Mouse (Mus musculus): ENCODE data around the gene Fbxo47. TPM values are rescaled to one million over a fixed set of nuclear protein-coding genes. Genes with fewer than 3 reads are reported as not detected.

Fbxo47 gene
- polyA plus RNA-seq, 1 experiment from 2014 or later = 0.29 TPM

DNA sequence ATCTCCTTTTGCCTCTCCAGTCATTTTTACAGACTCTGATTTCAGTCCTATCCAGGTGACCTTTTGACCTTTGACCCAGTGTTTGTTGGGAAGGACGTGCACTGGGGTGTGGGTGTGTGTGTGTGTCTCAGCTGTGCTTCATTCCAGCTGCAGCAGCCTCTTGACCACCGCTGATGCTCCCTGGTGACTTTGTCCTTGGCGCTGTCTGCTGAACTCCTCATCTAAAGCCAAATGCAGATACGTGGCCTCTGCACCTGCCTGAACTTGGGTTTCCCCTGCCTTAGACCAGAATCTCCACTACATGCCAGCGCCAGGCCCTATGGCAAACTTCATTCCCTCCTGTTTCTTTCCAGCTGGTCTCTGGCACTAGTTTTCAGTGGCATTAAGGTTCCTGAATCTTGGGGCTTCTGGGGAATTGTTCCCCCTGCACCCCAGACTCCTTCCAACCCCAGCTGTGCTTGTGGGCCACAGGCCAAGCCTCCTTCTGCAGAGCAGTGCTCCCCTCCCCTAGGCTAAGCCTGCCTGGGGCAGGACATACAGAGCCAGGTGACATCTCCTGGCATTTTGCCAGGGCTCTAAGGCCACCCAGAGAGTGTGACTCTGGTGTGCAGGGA, 75.2 kb downstream of the Fbxo47 start:
- 0 out of 2 replicates have a peak overlapping the region, but pooled peaks have one; percentile 41 for H3K9ac ChIP-seq (ENCODE audit: low read length)
- no peak for DNase-seq (ENCODE audit: low spot score)
- ATAC-seq (ENCODE audit: low FRiP score, low TSS enrichment) = no peak

DNA sequence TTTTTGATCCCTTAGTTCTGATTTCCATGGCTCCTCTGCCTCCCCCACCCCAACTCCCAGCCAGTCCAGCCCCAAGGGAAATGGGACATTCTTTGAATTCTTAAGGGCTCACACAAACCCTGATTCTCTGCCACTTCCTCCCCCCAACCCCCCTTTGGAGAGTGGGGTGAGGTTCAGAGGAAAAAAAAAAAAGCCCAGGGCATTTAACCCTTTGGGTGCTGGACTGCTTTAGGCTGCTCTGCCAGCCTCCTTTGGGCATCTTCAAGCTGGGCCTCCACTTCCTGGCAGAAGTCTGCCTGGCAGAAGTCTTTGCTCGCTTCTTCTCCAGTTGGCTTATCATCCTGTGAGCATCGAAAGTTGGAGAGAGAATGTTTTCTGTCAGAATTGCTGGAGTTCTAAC, 75.9 kb downstream of the Fbxo47 start:
- Histone ChIP-seq H3K27me3 (ENCODE audit: control insufficient read depth, insufficient read depth, low read length) (no peaks in the 10 kb centered on the region), H3K9me3 (ENCODE audit: control insufficient read depth, low read length) (no peaks in the 10 kb centered on the region), H3K4me3 (ENCODE audit: low read depth, low read length) (no peak overlapping the region), H3K9ac (ENCODE audit: low read length) (no peak overlapping the region), H3K36me3 (ENCODE audit: control insufficient read depth, insufficient read depth, low read length) (peaks cover 6% of the 10 kb centered on the region; the same call in 1 of the 2 replicates), H3K4me1 (replicated peaks; ENCODE audit: control insufficient read depth, insufficient read depth) (peaks cover 50% of the 10 kb centered on the region), H3K4me2 (replicated peaks; ENCODE audit: low read depth) (no peak overlapping the region), H3K27ac (replicated peaks) (peak overlapping the region; percentile 63)
- DNase-seq (ENCODE audit: low spot score) (no peak), ATAC-seq (ENCODE audit: low FRiP score, low TSS enrichment) (no peak)
- no peak for TF ChIP-seq CTCF (IDR thresholded peaks at IDR 0.05; ENCODE audit: low read depth)
- TF ChIP-seq EP300 (optimal IDR thresholded peaks at IDR 0.05) = peak; percentile 21
- 46% methylated on average over 2 of the region's 2 CpGs for WGBS

More for the DNA sequence above, 75.2 kb downstream of the Fbxo47 start:
- Histone ChIP-seq H3K36me3 (ENCODE audit: control insufficient read depth, insufficient read depth, low read length) (peaks cover 6% of the 10 kb centered on the region; the same call in 1 of the 2 replicates), H3K9me3 (ENCODE audit: control insufficient read depth, low read length) (no peaks in the 10 kb centered on the region), H3K27ac (replicated peaks) (peak overlapping the region; percentile 77; the same call in 1 of the 2 replicates), H3K4me1 (replicated peaks; ENCODE audit: control insufficient read depth, insufficient read depth) (peaks cover 50% of the 10 kb centered on the region), H3K4me3 (ENCODE audit: low read depth, low read length) (no peak overlapping the region), H3K27me3 (ENCODE audit: control insufficient read depth, insufficient read depth, low read length) (no peaks in the 10 kb centered on the region), H3K4me2 (replicated peaks; ENCODE audit: low read depth) (no peak overlapping the region)
- 37% methylated on average over 5 of the region's 5 CpGs for WGBS
- TF ChIP-seq CTCF (IDR thresholded peaks at IDR 0.05; ENCODE audit: low read depth) (no peak), EP300 (optimal IDR thresholded peaks at IDR 0.05) (no peak)

DNA sequence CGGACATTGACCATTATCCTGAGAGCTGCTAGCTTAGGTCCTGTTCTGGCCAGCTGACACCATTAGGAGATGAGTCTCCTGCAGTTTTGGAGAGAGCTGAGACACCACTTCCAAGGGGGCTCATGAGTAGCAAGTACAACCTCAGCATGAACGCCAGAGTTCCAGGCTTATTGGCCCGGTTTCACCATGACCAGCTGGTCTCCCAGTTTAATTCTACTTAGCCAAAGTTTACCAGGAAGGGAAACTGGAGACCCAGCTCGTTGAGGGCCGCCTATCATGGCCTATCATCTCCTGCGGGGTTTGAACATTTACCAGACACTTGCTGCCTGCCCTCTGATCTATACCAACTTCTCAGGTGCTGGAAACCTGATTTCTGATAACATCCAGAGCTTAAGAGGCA, 76.3 kb downstream of the Fbxo47 start:
- ATAC-seq (ENCODE audit: low FRiP score, low TSS enrichment) (no peak), DNase-seq (ENCODE audit: low spot score) (no peak)
- no peak for TF ChIP-seq CTCF (IDR thresholded peaks at IDR 0.05; ENCODE audit: low read depth)
- TF ChIP-seq EP300 (optimal IDR thresholded peaks at IDR 0.05) = no peak
- no peak overlapping the region for H3K4me3 ChIP-seq (ENCODE audit: low read depth, low read length)
- whole genome bisulfite sequencing = 21% methylated on average over 6 of the region's 6 CpGs
- no peak overlapping the region for H3K4me2 ChIP-seq (replicated peaks; ENCODE audit: low read depth)
- peaks cover 6% of the 10 kb centered on the region; the same call in 1 of the 2 replicates for H3K36me3 ChIP-seq (ENCODE audit: control insufficient read depth, insufficient read depth, low read length)
- no peaks in the 10 kb centered on the region for H3K27me3 ChIP-seq (ENCODE audit: control insufficient read depth, insufficient read depth, low read length)
- no peak overlapping the region for H3K9ac ChIP-seq (ENCODE audit: low read length)
- peak overlapping the region; percentile 63 for H3K27ac ChIP-seq (replicated peaks)
- H3K9me3 ChIP-seq (ENCODE audit: control insufficient read depth, low read length) = no peaks in the 10 kb centered on the region
- H3K4me1 ChIP-seq (replicated peaks; ENCODE audit: control insufficient read depth, insufficient read depth) = peaks cover 49% of the 10 kb centered on the region

DNA sequence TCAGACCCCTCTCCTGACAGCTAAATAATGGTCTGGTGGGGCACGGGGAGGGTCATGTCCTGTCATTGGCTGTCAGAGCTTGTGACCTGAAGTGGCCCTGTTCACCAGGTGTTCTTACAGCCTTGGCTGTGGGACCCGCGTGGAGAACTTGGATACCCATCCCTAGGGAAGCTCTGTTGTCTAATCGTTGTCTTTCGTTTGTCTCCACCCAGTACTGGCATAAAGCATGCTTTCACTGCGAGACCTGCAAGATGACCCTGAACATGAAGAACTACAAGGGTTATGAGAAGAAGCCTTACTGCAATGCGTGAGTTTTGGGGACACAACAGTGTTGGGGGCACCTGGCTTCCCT, 77.4 kb downstream of the Fbxo47 start:
- Histone ChIP-seq H3K4me1 (replicated peaks; ENCODE audit: control insufficient read depth, insufficient read depth) (peaks cover 49% of the 10 kb centered on the region), H3K27ac (replicated peaks) (peak overlapping the region; percentile 81), H3K27me3 (ENCODE audit: control insufficient read depth, insufficient read depth, low read length) (no peaks in the 10 kb centered on the region), H3K9me3 (ENCODE audit: control insufficient read depth, low read length) (no peaks in the 10 kb centered on the region), H3K4me3 (ENCODE audit: low read depth, low read length) (no peak overlapping the region), H3K4me2 (replicated peaks; ENCODE audit: low read depth) (peak overlapping the region; percentile 45), H3K36me3 (ENCODE audit: control insufficient read depth, insufficient read depth, low read length) (peaks cover 6% of the 10 kb centered on the region; the same call in 1 of the 2 replicates), H3K9ac (ENCODE audit: low read length) (no peak overlapping the region)
- ATAC-seq (ENCODE audit: low FRiP score, low TSS enrichment) = no peak
- TF ChIP-seq CTCF (IDR thresholded peaks at IDR 0.05; ENCODE audit: low read depth) (no peak), EP300 (optimal IDR thresholded peaks at IDR 0.05) (no peak)
- WGBS = 57% methylated on average over 7 of the region's 7 CpGs
- no peak for DNase-seq (ENCODE audit: low spot score)

DNA sequence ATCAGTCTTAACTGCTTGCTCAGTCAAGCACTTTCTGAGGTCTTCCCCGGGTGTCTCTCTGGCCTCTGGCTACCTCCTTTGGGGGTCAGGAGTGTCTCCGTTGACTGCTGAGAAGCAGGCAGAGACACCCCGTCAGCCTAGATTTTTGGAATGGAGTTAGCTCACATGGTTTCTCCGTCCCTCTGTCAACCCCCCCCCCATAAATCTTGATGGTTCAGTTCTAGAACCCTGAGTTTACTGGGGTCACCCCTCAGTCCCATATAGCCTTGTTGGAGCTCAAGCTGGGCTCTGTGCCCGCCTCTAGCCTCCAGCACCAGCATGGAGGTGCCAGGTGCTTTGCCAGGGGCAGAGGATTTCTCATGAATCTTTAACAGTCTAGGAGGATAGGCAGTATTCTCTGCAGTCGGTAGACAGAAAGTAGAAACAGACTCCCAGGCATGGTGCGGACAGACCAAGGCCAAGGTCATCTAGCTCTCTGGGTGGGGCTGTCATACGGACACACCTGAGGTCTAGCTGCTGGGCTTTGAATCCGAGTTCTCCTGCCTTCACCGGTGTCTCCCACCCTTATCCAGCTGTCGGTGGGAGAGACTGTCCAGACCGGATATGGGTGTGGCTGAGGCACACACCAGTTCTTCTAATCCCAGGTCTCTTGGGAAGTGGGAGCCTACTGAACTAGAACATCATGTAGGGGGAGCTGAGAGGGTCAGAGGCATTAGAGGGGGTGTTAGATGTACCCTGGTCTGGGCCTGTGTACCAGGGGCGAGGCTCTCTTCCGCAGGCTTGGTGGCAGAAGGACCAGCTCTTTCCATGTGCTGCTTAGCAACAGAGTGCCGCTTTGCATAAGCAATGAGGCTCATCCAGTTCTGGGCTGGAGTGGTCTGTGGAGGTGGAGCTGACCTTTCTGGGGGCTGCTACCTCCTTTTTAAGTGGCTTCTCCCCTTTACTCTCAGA, 78.0 kb downstream of the Fbxo47 start:
- 24% methylated on average over 15 of the region's 15 CpGs for WGBS

More for the DNA sequence above, 78.0 kb downstream of the Fbxo47 start:
- Histone ChIP-seq H3K36me3 (ENCODE audit: control insufficient read depth, insufficient read depth, low read length) (peaks cover 6% of the 10 kb centered on the region; the same call in 1 of the 2 replicates), H3K9me3 (ENCODE audit: control insufficient read depth, low read length) (no peaks in the 10 kb centered on the region), H3K27me3 (ENCODE audit: control insufficient read depth, insufficient read depth, low read length) (no peaks in the 10 kb centered on the region), H3K9ac (ENCODE audit: low read length) (0 out of 2 replicates have a peak overlapping the region, but pooled peaks have one; percentile 9), H3K27ac (replicated peaks) (peak overlapping the region; percentile 81), H3K4me3 (ENCODE audit: low read depth, low read length) (peak overlapping the region; percentile 4; the same call in 1 of the 2 replicates), H3K4me1 (replicated peaks; ENCODE audit: control insufficient read depth, insufficient read depth) (peaks cover 49% of the 10 kb centered on the region), H3K4me2 (replicated peaks; ENCODE audit: low read depth) (peak overlapping the region; percentile 45)
- TF ChIP-seq EP300 (optimal IDR thresholded peaks at IDR 0.05) = no peak
- DNase-seq (ENCODE audit: low spot score) = no peak
- 0 out of 2 replicates have a peak, but pooled peaks have one; percentile 1 for ATAC-seq (ENCODE audit: low FRiP score, low TSS enrichment)
